Mouse (Mus musculus) erythroblast, embryonic 14.5 days (primary cell): ENCODE data around the gene Gyg. TPM values are rescaled to one million over a fixed set of nuclear protein-coding genes. Genes with fewer than 3 reads are reported as not detected.
"Not testable (repeated sequence)": the region's sequence is repeated elsewhere in the genome, so short reads cannot be mapped to it uniquely, and the experiment has no call there.

Source experiments
- H3K27me3 ChIP-seq: 2 replicates; pipeline ENCODE4 v1.6.1; 2012; ENCODE audit warnings: inconsistent platforms; ENCODE audit not compliant: control insufficient read depth
- H3K36me3 ChIP-seq: 2 replicates; pipeline ENCODE4 v1.6.1; 2012; ENCODE audit warnings: mild to moderate bottlenecking, inconsistent platforms; ENCODE audit not compliant: control insufficient read depth
- H3K4me1 ChIP-seq: 2 replicates; pipeline ENCODE4 v1.6.1; 2012; ENCODE audit warnings: inconsistent platforms; ENCODE audit not compliant: control insufficient read depth
- H3K4me3 ChIP-seq: replicated peaks from 2 replicates; pipeline ENCODE3; 2012; ENCODE audit warnings: moderate library complexity, mild to moderate bottlenecking, inconsistent platforms
- H3K9me3 ChIP-seq: 2 replicates; pipeline ENCODE4 v1.6.1; 2012; ENCODE audit warnings: low read length, inconsistent platforms, mixed read lengths; ENCODE audit not compliant: control insufficient read depth
- GATA1 ChIP-seq: IDR thresholded peaks from 2 replicates; pipeline ENCODE4 v1.6.1; 2012; ENCODE audit warnings: low read length, inconsistent platforms, mixed read lengths
- TAL1 ChIP-seq: IDR thresholded peaks from 3 replicates; pipeline ENCODE4 v1.6.1; 2012; ENCODE audit warnings: low read length, inconsistent platforms, mixed read lengths
- polyA plus RNA-seq: library from polyadenylated mRNA; stranded (reverse); fragments of >175 nt; gene quantifications from 2 replicates; pipeline ENCODE4 v1.2.3, GENCODE M21; 2012

Gene Gyg
- polyA plus RNA-seq, 1 experiment: 0.10 TPM

GRCm38 (mm10) chr3:20136868-20137581 is 18.1 kb downstream of the Gyg start:
- no peak overlapping the region for H3K4me3 ChIP-seq

DNA sequence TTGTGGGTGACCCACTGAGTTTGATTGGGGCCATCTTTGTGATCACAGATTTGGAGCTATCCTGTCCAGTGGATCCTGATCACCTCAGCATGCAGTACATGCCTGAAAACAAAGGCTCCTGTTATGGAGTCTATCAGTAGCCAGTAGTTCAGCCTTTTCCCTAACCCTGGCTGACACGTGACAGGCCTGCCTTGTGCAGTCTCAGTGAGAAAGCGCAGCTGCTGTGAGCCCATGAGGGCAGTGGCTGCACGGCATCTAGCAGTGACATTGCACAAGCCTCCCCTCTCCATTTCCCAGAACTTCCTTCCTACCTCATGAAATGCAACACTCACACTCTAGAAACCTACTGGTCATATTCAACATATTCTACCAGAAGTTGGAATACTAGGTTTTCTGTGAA is 20.6 kb downstream of the Gyg start:
- no peaks in the 10 kb centered on the region for H3K4me1 ChIP-seq
- H3K27me3 ChIP-seq: no peaks in the 10 kb centered on the region
- TF ChIP-seq GATA1: no peak
- TF ChIP-seq TAL1: no peak
- peaks cover 10% of the 10 kb centered on the region for H3K36me3 ChIP-seq
- H3K9me3 ChIP-seq: no peaks in the 10 kb centered on the region
- H3K4me3 ChIP-seq: no peak overlapping the region

More at GRCm38 (mm10) chr3:20136868-20137581, 18.1 kb downstream of the Gyg start:
- H3K27me3 ChIP-seq: no peaks in the 10 kb centered on the region
- TF ChIP-seq TAL1 (no peak), GATA1 (no peak)
- H3K36me3 ChIP-seq: peaks cover 5% of the 10 kb centered on the region
- no peaks in the 10 kb centered on the region for H3K4me1 ChIP-seq
- H3K9me3 ChIP-seq: no peaks in the 10 kb centered on the region

GRCm38 (mm10) chr3:20133745-20134144 is 21.4 kb downstream of the Gyg start:
- no peaks in the 10 kb centered on the region for H3K9me3 ChIP-seq
- no peaks in the 10 kb centered on the region for H3K4me1 ChIP-seq
- H3K36me3 ChIP-seq: peaks cover 10% of the 10 kb centered on the region
- no peaks in the 10 kb centered on the region for H3K27me3 ChIP-seq
- no peak overlapping the region for H3K4me3 ChIP-seq
- TF ChIP-seq TAL1 (no peak), GATA1 (no peak)

- TF ChIP-seq TAL1 (no peak), GATA1 (no peak)
- H3K9me3 ChIP-seq: no peaks in the 10 kb centered on the region
Measured at GRCm38 (mm10) chr3:20132731-20133130, 22.4 kb downstream of the Gyg start.

DNA sequence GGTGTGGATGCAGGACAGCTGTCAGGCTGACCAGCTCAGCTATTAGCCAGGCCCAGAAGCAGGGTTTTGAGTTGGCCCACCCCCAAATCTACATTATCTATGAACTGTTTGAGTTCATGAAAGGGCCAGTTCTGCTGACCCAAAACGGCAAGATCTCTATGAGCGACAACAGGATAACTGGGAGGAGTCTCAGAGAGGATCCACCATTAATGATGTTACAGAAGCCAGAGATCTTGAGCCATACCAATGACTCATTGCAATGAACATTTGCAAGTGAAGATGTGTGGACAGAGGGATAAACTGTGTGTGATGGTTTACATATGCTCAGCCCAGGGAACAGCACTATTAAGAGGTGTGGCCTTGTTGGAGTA is 23.8 kb downstream of the Gyg start:
- TF ChIP-seq GATA1 (no peak), TAL1 (no peak)
- H3K4me3 ChIP-seq: no peak overlapping the region
- H3K27me3 ChIP-seq: no peaks in the 10 kb centered on the region
- H3K4me1 ChIP-seq: no peaks in the 10 kb centered on the region
- no peaks in the 10 kb centered on the region for H3K9me3 ChIP-seq
- H3K36me3 ChIP-seq: peaks cover 8% of the 10 kb centered on the region

More at GRCm38 (mm10) chr3:20132731-20133130, 22.4 kb downstream of the Gyg start:
- H3K36me3 ChIP-seq: peaks cover 10% of the 10 kb centered on the region
- no peaks in the 10 kb centered on the region for H3K27me3 ChIP-seq
- H3K4me1 ChIP-seq: no peaks in the 10 kb centered on the region
- no peak overlapping the region for H3K4me3 ChIP-seq

- H3K4me3 ChIP-seq: no peak overlapping the region
- no peaks in the 10 kb centered on the region for H3K4me1 ChIP-seq
- no peaks in the 10 kb centered on the region for H3K9me3 ChIP-seq
- no peaks in the 10 kb centered on the region for H3K27me3 ChIP-seq
- TF ChIP-seq TAL1 (no peak), GATA1 (no peak)
- peaks cover 8% of the 10 kb centered on the region for H3K36me3 ChIP-seq
Measured at GRCm38 (mm10) chr3:20130456-20131349, 24.4 kb downstream of the Gyg start.

- Histone ChIP-seq H3K36me3 (peaks cover 8% of the 10 kb centered on the region), H3K27me3 (no peaks in the 10 kb centered on the region), H3K4me1 (no peaks in the 10 kb centered on the region), H3K4me3 (no peak overlapping the region), H3K9me3 (no peaks in the 10 kb centered on the region)
- TF ChIP-seq TAL1: no peak
- no peak for TF ChIP-seq GATA1
Measured at GRCm38 (mm10) chr3:20129491-20129890, 25.6 kb downstream of the Gyg start.

DNA sequence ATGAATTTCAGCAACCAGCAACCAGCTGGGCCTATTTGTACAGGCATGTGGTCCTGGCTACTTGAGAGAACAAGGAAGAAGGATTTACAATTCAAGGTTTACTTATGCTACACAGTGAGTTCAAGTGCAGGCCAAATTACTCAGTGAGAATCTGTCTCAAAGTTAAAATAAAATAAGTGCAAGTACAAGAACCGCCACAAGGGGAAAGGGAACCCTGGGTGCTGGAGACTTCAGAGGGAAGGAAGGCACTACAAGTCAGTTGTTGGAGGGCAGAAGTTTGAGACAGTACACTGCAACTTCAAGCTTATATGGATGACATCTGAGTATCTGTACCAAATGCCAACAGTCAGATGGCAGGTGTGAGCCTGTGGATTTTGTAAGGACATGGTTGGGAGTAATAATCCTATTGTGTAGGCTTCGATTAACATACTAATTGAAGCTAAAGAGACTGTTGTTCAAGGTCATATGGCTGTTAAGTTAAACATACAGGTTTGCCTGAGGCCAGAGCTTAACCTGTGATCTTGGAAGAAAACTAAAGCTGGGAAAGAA is 28.0 kb downstream of the Gyg start:
- Histone ChIP-seq H3K4me1 (no peaks in the 10 kb centered on the region), H3K36me3 (peaks cover 10% of the 10 kb centered on the region), H3K9me3 (no peaks in the 10 kb centered on the region), H3K27me3 (no peaks in the 10 kb centered on the region), H3K4me3 (no peak overlapping the region)
- TF ChIP-seq TAL1 (no peak), GATA1 (no peak)

DNA sequence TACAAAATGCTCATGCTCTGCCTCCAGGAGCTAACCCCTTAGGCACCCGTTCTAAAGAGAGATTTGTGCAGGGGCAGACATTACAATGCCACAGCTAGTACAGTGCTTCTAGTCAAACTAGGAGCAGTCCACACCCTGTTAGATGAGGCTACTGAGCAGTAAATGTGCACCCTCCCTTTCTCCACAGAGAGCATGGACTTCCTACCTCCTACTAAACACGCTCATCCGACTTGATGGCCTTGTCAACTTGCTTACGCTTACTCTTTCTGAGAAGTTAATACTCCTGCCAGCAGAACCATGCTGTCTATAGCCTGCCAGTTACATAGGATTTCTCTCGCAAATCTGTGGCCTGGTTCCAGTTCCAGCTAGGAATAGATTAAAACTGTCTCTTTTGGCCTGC is 29.5 kb downstream of the Gyg start:
- H3K9me3 ChIP-seq: no peaks in the 10 kb centered on the region
- H3K36me3 ChIP-seq: peaks cover 8% of the 10 kb centered on the region
- H3K4me3 ChIP-seq: no peak overlapping the region
- H3K4me1 ChIP-seq: no peaks in the 10 kb centered on the region
- TF ChIP-seq GATA1 (no peak), TAL1 (no peak)
- no peaks in the 10 kb centered on the region for H3K27me3 ChIP-seq

DNA sequence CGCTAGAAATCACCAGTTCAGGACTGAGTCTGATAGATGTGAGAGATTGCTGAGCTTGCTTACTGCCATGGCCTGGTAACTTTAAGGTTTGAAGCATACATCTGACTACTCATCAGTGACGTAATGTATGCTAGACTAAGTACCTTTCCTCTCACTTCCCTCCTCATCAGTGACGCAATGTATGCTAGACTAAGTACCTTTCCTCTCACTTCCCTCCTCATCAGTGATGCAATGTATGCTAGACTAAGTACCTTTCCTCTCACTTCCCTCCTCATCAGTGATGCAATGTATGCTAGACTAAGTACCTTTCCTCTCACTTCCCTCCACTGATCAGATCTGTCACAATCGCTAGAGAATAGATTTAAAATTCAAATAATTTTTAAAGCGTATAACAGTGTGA is 33.5 kb downstream of the Gyg start:
- not testable (repeated sequence) for H3K9me3 ChIP-seq, H3K4me1 ChIP-seq, H3K4me3 ChIP-seq, H3K27me3 ChIP-seq
- H3K36me3 ChIP-seq: peaks cover 19% of the 10 kb centered on the region
